Mouse (Mus musculus): ENCODE measurements at regions not wholly inside any gene's neighbourhood (a gene's known extent, or its start where the extent isn't known, plus 50 kb on each side); places are given as distances from the start of the nearest gene placed in this dataset.

DNA sequence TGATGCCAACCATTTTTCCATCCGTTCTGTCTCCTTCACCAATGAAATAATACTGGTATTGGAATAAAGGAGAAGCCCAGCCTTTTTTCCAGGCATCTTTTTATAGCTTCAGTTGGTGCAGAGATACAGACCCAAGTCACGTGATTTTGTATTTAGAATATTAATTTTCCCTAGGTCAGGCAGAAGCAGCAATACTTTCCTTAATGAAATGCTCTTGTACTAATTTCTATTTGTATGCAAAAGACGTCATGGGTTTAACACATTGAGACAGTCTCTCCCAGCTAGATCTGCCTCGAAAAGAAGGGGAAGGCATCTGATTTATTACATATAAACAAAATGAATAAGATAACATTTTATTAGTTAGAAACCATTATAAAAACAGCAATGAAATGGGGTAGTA is 302.3 kb upstream of the Ldb2 start:
- WGBS: 78% methylated on average over 4 of the region's 4 CpGs
- ATAC-seq (replicated peaks; ENCODE audit: low FRiP score): no peak
- H3K4me3 ChIP-seq (ENCODE audit: low read depth, low read length): no peak overlapping the region

GRCm38 (mm10) chr5:45099082-45099481 is 299.6 kb upstream of the Ldb2 start:
- H3K27ac ChIP-seq (ENCODE audit: low read depth, low read length): no peak overlapping the region
- no peak overlapping the region for H3K4me3 ChIP-seq (ENCODE audit: low read depth, low read length)
- H3K27me3 ChIP-seq (replicated peaks; ENCODE audit: control insufficient read depth, insufficient read depth, low read length): no peaks in the 10 kb centered on the region
- H3K4me1 ChIP-seq (replicated peaks; ENCODE audit: control insufficient read depth, insufficient read depth, low read length): no peaks in the 10 kb centered on the region
- no peaks in the 10 kb centered on the region for H3K36me3 ChIP-seq (ENCODE audit: control insufficient read depth, insufficient read depth, low read length)
- no peaks in the 10 kb centered on the region for H3K9me3 ChIP-seq (ENCODE audit: control insufficient read depth, low read length)
- H3K9ac ChIP-seq (ENCODE audit: low read depth, low read length): no peak overlapping the region
- WGBS: 83% methylated on average over 2 of the region's 2 CpGs
- ATAC-seq (replicated peaks; ENCODE audit: low FRiP score) (no peak), DNase-seq (ENCODE audit: low spot score) (no peak)
- H3K4me2 ChIP-seq: no peak overlapping the region

More for the DNA sequence above, 302.3 kb upstream of the Ldb2 start:
- no peak overlapping the region for H3K4me2 ChIP-seq
- H3K9me3 ChIP-seq (ENCODE audit: control insufficient read depth, low read length): no peaks in the 10 kb centered on the region
- no peak for DNase-seq (ENCODE audit: low spot score)
- no peak overlapping the region for H3K27ac ChIP-seq (ENCODE audit: low read depth, low read length)
- no peaks in the 10 kb centered on the region for H3K27me3 ChIP-seq (replicated peaks; ENCODE audit: control insufficient read depth, insufficient read depth, low read length)
- H3K36me3 ChIP-seq (ENCODE audit: control insufficient read depth, insufficient read depth, low read length): no peaks in the 10 kb centered on the region
- no peak overlapping the region for H3K9ac ChIP-seq (ENCODE audit: low read depth, low read length)
- no peaks in the 10 kb centered on the region for H3K4me1 ChIP-seq (replicated peaks; ENCODE audit: control insufficient read depth, insufficient read depth, low read length)

- H3K27me3 ChIP-seq (replicated peaks; ENCODE audit: control insufficient read depth, insufficient read depth, low read length): no peaks in the 10 kb centered on the region
- H3K9ac ChIP-seq (ENCODE audit: low read depth, low read length): no peak overlapping the region
- DNase-seq (ENCODE audit: low spot score) (no peak), ATAC-seq (replicated peaks; ENCODE audit: low FRiP score) (no peak)
- no peak overlapping the region for H3K4me3 ChIP-seq (ENCODE audit: low read depth, low read length)
- no peaks in the 10 kb centered on the region for H3K36me3 ChIP-seq (ENCODE audit: control insufficient read depth, insufficient read depth, low read length)
- H3K9me3 ChIP-seq (ENCODE audit: control insufficient read depth, low read length): no peaks in the 10 kb centered on the region
- H3K27ac ChIP-seq (ENCODE audit: low read depth, low read length): no peak overlapping the region
- no peak overlapping the region for H3K4me2 ChIP-seq
- 71% methylated on average over 1 of the region's 1 CpGs for WGBS
- no peaks in the 10 kb centered on the region for H3K4me1 ChIP-seq (replicated peaks; ENCODE audit: control insufficient read depth, insufficient read depth, low read length)
These were observed 298.5 kb upstream of the Ldb2 start for GRCm38 (mm10) chr5:45097941-45098340.

- no peak overlapping the region for H3K27ac ChIP-seq (ENCODE audit: low read depth, low read length)
- WGBS: 80% methylated on average over 1 of the region's 1 CpGs
- no peaks in the 10 kb centered on the region for H3K4me1 ChIP-seq (replicated peaks; ENCODE audit: control insufficient read depth, insufficient read depth, low read length)
- no peaks in the 10 kb centered on the region for H3K27me3 ChIP-seq (replicated peaks; ENCODE audit: control insufficient read depth, insufficient read depth, low read length)
- DNase-seq (ENCODE audit: low spot score) (no peak), ATAC-seq (replicated peaks; ENCODE audit: low FRiP score) (no peak)
- no peak overlapping the region for H3K9ac ChIP-seq (ENCODE audit: low read depth, low read length)
- no peak overlapping the region for H3K4me2 ChIP-seq
- H3K36me3 ChIP-seq (ENCODE audit: control insufficient read depth, insufficient read depth, low read length): no peaks in the 10 kb centered on the region
- no peak overlapping the region for H3K4me3 ChIP-seq (ENCODE audit: low read depth, low read length)
- H3K9me3 ChIP-seq (ENCODE audit: control insufficient read depth, low read length): no peaks in the 10 kb centered on the region
These were observed 285.3 kb upstream of the Ldb2 start for GRCm38 (mm10) chr5:45084741-45085140.

GRCm38 (mm10) chr5:45082601-45083000 is 283.1 kb upstream of the Ldb2 start:
- DNase-seq (ENCODE audit: low spot score) (no peak), ATAC-seq (replicated peaks; ENCODE audit: low FRiP score) (no peak)
- H3K4me2 ChIP-seq: no peak overlapping the region
- no peak overlapping the region for H3K4me3 ChIP-seq (ENCODE audit: low read depth, low read length)
- H3K27me3 ChIP-seq (replicated peaks; ENCODE audit: control insufficient read depth, insufficient read depth, low read length): no peaks in the 10 kb centered on the region
- H3K27ac ChIP-seq (ENCODE audit: low read depth, low read length): no peak overlapping the region
- H3K9me3 ChIP-seq (ENCODE audit: control insufficient read depth, low read length): no peaks in the 10 kb centered on the region
- H3K4me1 ChIP-seq (replicated peaks; ENCODE audit: control insufficient read depth, insufficient read depth, low read length): no peaks in the 10 kb centered on the region
- no peak overlapping the region for H3K9ac ChIP-seq (ENCODE audit: low read depth, low read length)
- H3K36me3 ChIP-seq (ENCODE audit: control insufficient read depth, insufficient read depth, low read length): no peaks in the 10 kb centered on the region

DNA sequence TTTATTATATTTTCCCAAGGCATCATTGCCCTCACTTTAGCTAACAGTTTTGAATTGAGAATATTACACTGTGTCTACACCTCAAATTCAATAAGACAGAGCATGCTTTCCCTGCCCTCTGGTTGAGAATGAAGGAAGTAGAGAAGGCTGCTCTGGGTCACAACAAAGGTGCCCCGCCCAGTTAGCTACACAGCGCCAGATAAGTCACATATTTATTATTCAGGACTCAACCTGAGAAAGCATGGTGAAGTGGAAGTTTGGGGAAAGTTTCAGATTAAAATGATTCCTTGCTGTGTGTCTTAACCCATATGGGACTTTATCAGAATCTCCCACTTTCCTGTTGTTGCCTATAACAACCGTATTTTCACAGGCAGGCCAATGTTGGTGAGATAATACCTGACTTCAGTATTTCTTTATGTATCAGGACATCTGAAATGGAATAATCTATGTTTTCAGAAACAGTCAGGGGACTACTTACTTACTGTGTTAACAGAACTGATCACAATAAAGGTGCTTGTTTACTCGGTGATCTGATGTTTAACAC is 276.9 kb upstream of the Ldb2 start:
- Histone ChIP-seq H3K27me3 (replicated peaks; ENCODE audit: control insufficient read depth, insufficient read depth, low read length) (no peaks in the 10 kb centered on the region), H3K4me3 (ENCODE audit: low read depth, low read length) (no peak overlapping the region), H3K4me1 (replicated peaks; ENCODE audit: control insufficient read depth, insufficient read depth, low read length) (no peaks in the 10 kb centered on the region), H3K36me3 (ENCODE audit: control insufficient read depth, insufficient read depth, low read length) (no peaks in the 10 kb centered on the region), H3K9me3 (ENCODE audit: control insufficient read depth, low read length) (no peaks in the 10 kb centered on the region), H3K27ac (ENCODE audit: low read depth, low read length) (no peak overlapping the region), H3K4me2 (no peak overlapping the region), H3K9ac (ENCODE audit: low read depth, low read length) (no peak overlapping the region)
- DNase-seq (ENCODE audit: low spot score) (no peak), ATAC-seq (replicated peaks; ENCODE audit: low FRiP score) (no peak)
- 73% methylated on average over 4 of the region's 4 CpGs for whole genome bisulfite sequencing

DNA sequence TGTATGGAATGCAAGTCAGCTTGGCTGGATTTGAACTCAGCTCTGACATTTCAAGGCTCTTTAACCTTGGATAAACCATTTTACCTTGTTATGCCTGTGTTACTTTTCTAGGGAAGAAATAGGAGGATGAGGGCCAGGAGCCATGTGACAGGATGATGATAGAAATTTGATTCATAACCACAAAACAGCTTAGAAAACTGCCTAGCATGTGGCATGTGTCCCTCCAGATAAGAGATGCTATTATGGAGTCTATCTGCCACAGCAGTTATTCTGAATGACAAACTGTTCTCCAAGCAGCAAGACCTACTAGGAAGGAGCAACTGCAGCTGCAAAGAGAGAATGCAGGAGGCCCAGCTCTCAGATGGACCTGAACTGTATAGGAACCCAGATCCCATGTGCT is 275.7 kb upstream of the Ldb2 start:
- Histone ChIP-seq H3K9me3 (ENCODE audit: control insufficient read depth, low read length) (no peaks in the 10 kb centered on the region), H3K27me3 (replicated peaks; ENCODE audit: control insufficient read depth, insufficient read depth, low read length) (no peaks in the 10 kb centered on the region), H3K4me1 (replicated peaks; ENCODE audit: control insufficient read depth, insufficient read depth, low read length) (no peaks in the 10 kb centered on the region), H3K27ac (ENCODE audit: low read depth, low read length) (no peak overlapping the region), H3K9ac (ENCODE audit: low read depth, low read length) (no peak overlapping the region), H3K4me3 (ENCODE audit: low read depth, low read length) (no peak overlapping the region), H3K36me3 (ENCODE audit: control insufficient read depth, insufficient read depth, low read length) (no peaks in the 10 kb centered on the region), H3K4me2 (no peak overlapping the region)
- DNase-seq (ENCODE audit: low spot score): no peak
- no peak for ATAC-seq (replicated peaks; ENCODE audit: low FRiP score)

- 77% methylated on average over 1 of the region's 1 CpGs for WGBS
- H3K36me3 ChIP-seq (ENCODE audit: control insufficient read depth, insufficient read depth, low read length): no peaks in the 10 kb centered on the region
These were observed 273.0 kb upstream of the Ldb2 start for GRCm38 (mm10) chr5:45072529-45072928.

GRCm38 (mm10) chr5:45065917-45066699 is 266.6 kb upstream of the Ldb2 start:
- 84% methylated on average over 8 of the region's 8 CpGs for WGBS
- Histone ChIP-seq H3K27ac (ENCODE audit: low read depth, low read length) (no peak overlapping the region), H3K36me3 (ENCODE audit: control insufficient read depth, insufficient read depth, low read length) (no peaks in the 10 kb centered on the region), H3K9me3 (ENCODE audit: control insufficient read depth, low read length) (no peaks in the 10 kb centered on the region), H3K4me2 (no peak overlapping the region), H3K4me3 (ENCODE audit: low read depth, low read length) (no peak overlapping the region), H3K4me1 (replicated peaks; ENCODE audit: control insufficient read depth, insufficient read depth, low read length) (no peaks in the 10 kb centered on the region), H3K9ac (ENCODE audit: low read depth, low read length) (no peak overlapping the region), H3K27me3 (replicated peaks; ENCODE audit: control insufficient read depth, insufficient read depth, low read length) (no peaks in the 10 kb centered on the region)
- ATAC-seq (replicated peaks; ENCODE audit: low FRiP score) (no peak), DNase-seq (ENCODE audit: low spot score) (no peak)

More at GRCm38 (mm10) chr5:45072529-45072928, 273.0 kb upstream of the Ldb2 start:
- ATAC-seq (replicated peaks; ENCODE audit: low FRiP score) (no peak), DNase-seq (ENCODE audit: low spot score) (no peak)
- Histone ChIP-seq H3K4me2 (no peak overlapping the region), H3K9ac (ENCODE audit: low read depth, low read length) (no peak overlapping the region), H3K9me3 (ENCODE audit: control insufficient read depth, low read length) (no peaks in the 10 kb centered on the region), H3K4me1 (replicated peaks; ENCODE audit: control insufficient read depth, insufficient read depth, low read length) (no peaks in the 10 kb centered on the region), H3K27me3 (replicated peaks; ENCODE audit: control insufficient read depth, insufficient read depth, low read length) (no peaks in the 10 kb centered on the region), H3K27ac (ENCODE audit: low read depth, low read length) (no peak overlapping the region), H3K4me3 (ENCODE audit: low read depth, low read length) (no peak overlapping the region)
